ENCODE assay signal across 8 mouse cellular contexts in genomic region chrX:16618225-16619033, GRCm38 (mm10). TPM values are rescaled to one million over a fixed set of nuclear protein-coding genes. Genes with fewer than 3 reads are reported as not detected.
DNase-seq lines count a peak whose midpoint lies in the region; ATAC-seq and TF ChIP-seq lines count a peak whose summit lies in the region.

No protein-coding gene starts in this region.

- ATAC-seq in hindbrain, embryonic 12.5 days (ENCODE audit: low FRiP score), result peak; percentile 96
- peak; percentile 95 for ATAC-seq in lung, postnatal 0 days

- H3K9me3 ChIP-seq in hindbrain, embryonic 12.5 days (replicated peaks), result no peaks in the 10 kb centered on the region
- no peaks in the 10 kb centered on the region for H3K9me3 ChIP-seq in lung, postnatal 0 days (ENCODE audit: low read length)

- H3K27me3 ChIP-seq in hindbrain, embryonic 12.5 days, result no peaks in the 10 kb centered on the region
- no peaks in the 10 kb centered on the region for H3K27me3 ChIP-seq in lung, postnatal 0 days (replicated peaks; ENCODE audit: insufficient read depth, low read length)

- no peaks in the 10 kb centered on the region for H3K4me1 ChIP-seq in hindbrain, embryonic 12.5 days
- H3K4me1 ChIP-seq in lung, postnatal 0 days (ENCODE audit: insufficient read depth, low read depth, low read length), result no peaks in the 10 kb centered on the region

- peak overlapping the region; percentile 54 for H3K9ac ChIP-seq in hindbrain, embryonic 12.5 days
- H3K9ac ChIP-seq in lung, postnatal 0 days (replicated peaks; ENCODE audit: low read depth), result peak overlapping the region; percentile 19; the same call in 1 of the 2 replicates

- no peaks in the 10 kb centered on the region for H3K36me3 ChIP-seq in hindbrain, embryonic 12.5 days
- H3K36me3 ChIP-seq in lung, postnatal 0 days (ENCODE audit: insufficient read depth, low read length), result no peaks in the 10 kb centered on the region

- H3K27ac ChIP-seq in hindbrain, embryonic 12.5 days, result peak overlapping the region; percentile 62; the same call in 1 of the 2 replicates
- H3K27ac ChIP-seq in lung, postnatal 0 days (ENCODE audit: low read length), result peak overlapping the region; percentile 58

- WGBS in hindbrain, embryonic 12.5 days, result 20% methylated on average over 60 of the region's 60 CpGs
- 9% methylated on average over 39 of the region's 60 CpGs for WGBS in lung, postnatal 0 days

- no peak for TF ChIP-seq EP300 in lung, postnatal 0 days (IDR thresholded peaks at IDR 0.05)

- no peak for TF ChIP-seq CTCF in lung, postnatal 0 days (IDR thresholded peaks at IDR 0.05)

- peak overlapping the region; percentile 48 for H3K4me3 ChIP-seq in hindbrain, embryonic 12.5 days
- peak overlapping the region; percentile 47 for H3K4me3 ChIP-seq in lung, postnatal 0 days (ENCODE audit: low read depth, low read length)

- H3K4me2 ChIP-seq in hindbrain, embryonic 12.5 days (replicated peaks), result peak overlapping the region; percentile 63
- peak overlapping the region; percentile 61 for H3K4me2 ChIP-seq in lung, postnatal 0 days (replicated peaks; ENCODE audit: low read depth, low read length)

- peak; percentile 85 for DNase-seq in R1 (ENCODE audit: low read depth, low spot score)
- peak; percentile 89 for DNase-seq in cerebellum, postnatal 14 days
- DNase-seq in frontal cortex, postnatal 10 days (ENCODE audit: low spot score in 2 of 2), result peak; percentile 86 to 87
- peak; percentile 79 to 87 for DNase-seq in layer of hippocampus, postnatal 10 days (ENCODE audit: low spot score in 2 of 2)
- peak; percentile 91 for DNase-seq in lung, postnatal 0 days (ENCODE audit: low spot score)
- DNase-seq in ovary, postnatal 10 days (ENCODE audit: low spot score), result peak; percentile 71
- DNase-seq in thymus, postnatal 0 days (ENCODE audit: low spot score), result peak; percentile 84

RNA-seq across cellular contexts. Expression of gene Maoa, which starts 1.1 kb away (rescaled TPM):
- polyA plus RNA-seq in hindbrain, embryonic 12.5 days (2016; fragmentation: Nextera tagmentation; extraction: Ambion mirVana), result 13.0 and 14.4 TPM in 2 replicates
- 10 to 100 TPM; 30.1 to 32.3 TPM for total RNA-seq in layer of hippocampus, postnatal 10 days (2021)
- 20.4 and 28.1 TPM in 2 replicates for polyA plus RNA-seq in lung, postnatal 0 days (2015; fragmentation: Nextera tagmentation; extraction: Ambion mirVana)
- polyA plus RNA-seq in thymus, postnatal 0 days (2015; fragmentation: Nextera tagmentation; extraction: Ambion mirVana), result 4.6 TPM in 2 replicates

Comparison
In these comparisons a context has a peak if more than half of its experiments do, and no peak if none do; other contexts are left out.
1. Peak in every context shown above with its lines: DNase-seq, ATAC-seq, H3K4me3 ChIP-seq and H3K27ac ChIP-seq.